Mouse (Mus musculus) cerebellum, adult 2 months (tissue): ENCODE data around the gene Gp5.

ENCODE experiments used
- CTCF ChIP-seq: fragments of 200-500 bp; IDR thresholded peaks from 2 replicates; pipeline ENCODE4 v1.5.1; 2011; ENCODE audit warnings: low read depth, mild to moderate bottlenecking, control low read depth, low read length, moderate library complexity, borderline replicate concordance; ENCODE audit not compliant: insufficient read depth
- POLR2A ChIP-seq: fragments of 200-500 bp; IDR thresholded peaks from 2 replicates; pipeline ENCODE4 v1.6.1; 2011; ENCODE audit warnings: low read length, control low read depth, borderline replicate concordance; ENCODE audit not compliant: insufficient read depth

GRCm38 (mm10) chr16:30309395-30310170 lies 996 bp downstream of the Gp5 start:
- TF ChIP-seq POLR2A (no peak), CTCF (no peak)
